Mouse (Mus musculus) cerebellum, postnatal 14 days (tissue): ENCODE measurements around the gene Krt9.

Experiments
- DNase-seq, 2 experiments: peaks; one replicate each; pipeline ENCODE4 v3.0.0; 2021; ENCODE audit warnings: mixed read lengths in 2 of 2

The Krt9 gene

GRCm38 (mm10) chr11:100148615-100149330, 44.3 kb downstream of the Krt9 start, which contains the start of gene Krt19:
Gene Krt19 (minus strand): TSS chr11:100148665.
- peak; percentile 37 to 44 for DNase-seq

- no peak for DNase-seq
These were observed 45.3 kb downstream of the Krt9 start for GRCm38 (mm10) chr11:100147566-100148353.

GRCm38 (mm10) chr11:100145858-100146560, 47.0 kb downstream of the Krt9 start:
- DNase-seq: no peak

- DNase-seq: no peak
These were observed 47.9 kb downstream of the Krt9 start for GRCm38 (mm10) chr11:100145104-100145503.

GRCm38 (mm10) chr11:100140966-100141365, 52.1 kb downstream of the Krt9 start:
- no peak for DNase-seq

- DNase-seq: no peak
These were observed 53.7 kb downstream of the Krt9 start for GRCm38 (mm10) chr11:100139391-100139790.

- no peak for DNase-seq
These were observed 54.2 kb downstream of the Krt9 start for GRCm38 (mm10) chr11:100138809-100139208.

GRCm38 (mm10) chr11:100137693-100138092, 55.4 kb downstream of the Krt9 start:
- no peak for DNase-seq
